Mouse (Mus musculus) induced T-regulatory cell, adult 2 months (primary cell): ENCODE results near the gene Kdelc2.

Source experiments
- DNase-seq: peaks from one replicate; pipeline ENCODE4 v3.0.0-alpha.2; 2012; ENCODE audit warnings: low read depth

The Kdelc2 gene

DNA sequence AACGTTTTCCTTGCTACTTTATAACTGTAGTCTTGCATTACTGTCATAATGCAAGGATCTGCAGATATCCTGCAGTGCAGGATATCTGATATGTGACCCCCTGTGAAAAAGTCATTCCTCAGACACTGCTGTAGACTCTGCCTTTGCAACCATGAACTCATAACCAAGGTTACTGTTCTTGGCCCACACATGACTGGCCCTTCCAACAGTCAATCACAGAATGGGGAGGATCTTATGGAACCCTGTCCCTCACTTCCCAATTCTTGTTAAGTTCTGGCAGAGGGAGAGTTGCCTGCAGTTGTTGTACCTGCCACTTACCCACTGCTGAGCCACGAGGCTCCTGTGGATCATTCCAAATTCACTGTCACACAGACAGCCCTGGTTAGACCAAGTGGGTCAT is 3.6 kb downstream of the Kdelc2 start:
- DNase-seq: no peak

DNA sequence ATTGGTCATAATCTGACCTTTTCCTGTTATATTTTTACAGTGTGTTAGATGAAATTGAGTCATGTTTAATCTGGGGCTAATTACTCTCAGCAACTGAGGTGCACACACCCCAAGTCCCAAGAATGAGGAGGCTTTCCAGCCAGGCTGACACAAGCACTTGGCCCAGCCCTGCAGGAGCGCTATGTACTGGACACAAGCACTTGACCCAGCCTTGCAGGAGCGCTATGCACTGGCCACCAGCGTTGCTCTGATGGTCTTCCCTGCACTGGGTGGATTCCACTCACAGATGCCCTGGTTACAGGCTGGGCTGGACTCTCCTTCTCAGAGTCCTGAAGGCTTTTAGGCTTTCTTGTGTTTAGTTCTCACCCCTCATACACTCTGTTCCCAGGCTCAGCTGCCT is 5.3 kb downstream of the Kdelc2 start:
- DNase-seq: no peak

DNA sequence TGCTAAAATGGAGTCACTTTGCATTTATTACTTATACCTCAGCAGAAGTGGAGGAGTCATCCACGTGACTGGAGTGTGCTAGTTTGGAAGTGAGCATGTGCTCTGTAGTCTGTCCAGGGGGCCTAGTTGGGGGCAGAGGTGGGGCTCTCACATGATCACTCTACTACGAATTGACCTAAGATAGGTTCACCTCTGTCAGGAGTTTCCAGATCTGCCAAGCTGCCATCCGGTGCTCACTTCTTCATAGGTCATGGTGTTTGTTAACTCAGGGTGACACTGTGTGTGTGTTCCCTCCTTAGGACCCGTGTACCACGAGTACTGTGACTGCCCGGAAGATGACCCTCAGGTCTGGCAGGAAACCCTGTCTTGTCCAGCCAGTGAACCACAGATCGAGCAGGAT is 6.3 kb downstream of the Kdelc2 start:
- no peak for DNase-seq

DNA sequence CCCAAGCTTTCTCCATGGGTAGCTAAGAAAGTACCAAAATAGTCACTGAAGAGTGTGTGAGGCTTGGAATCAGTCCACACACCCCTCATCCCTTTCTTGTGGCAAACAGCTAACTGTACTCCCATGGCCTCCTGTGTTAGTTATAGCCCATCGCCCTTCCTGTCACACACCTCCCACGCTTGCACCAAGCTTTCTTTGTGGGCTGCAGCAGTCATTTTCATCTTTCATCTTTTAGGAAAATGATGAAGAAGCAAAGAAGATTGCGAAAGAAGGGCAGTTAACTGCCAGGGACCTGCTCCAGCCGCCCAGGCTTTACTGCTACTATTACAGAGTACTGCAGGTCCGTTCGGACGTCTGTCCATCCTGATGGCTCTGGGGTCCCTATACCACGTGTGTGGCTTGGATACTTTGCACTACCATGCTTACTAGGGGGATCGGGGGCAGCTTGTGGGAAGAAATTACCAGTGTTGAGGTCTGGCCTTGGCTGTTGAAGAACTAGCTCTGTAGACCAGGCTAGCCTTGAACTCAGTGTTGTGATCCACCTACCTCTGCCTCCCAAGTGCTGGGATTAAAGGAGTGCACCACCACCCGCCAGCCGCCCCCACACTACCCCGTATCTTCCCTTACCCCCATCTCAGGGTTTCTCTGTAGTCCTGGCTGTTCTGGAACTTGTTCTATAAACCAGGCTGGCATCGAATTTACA is 14.0 kb downstream of the Kdelc2 start:
- DNase-seq: peak; percentile 22

DNA sequence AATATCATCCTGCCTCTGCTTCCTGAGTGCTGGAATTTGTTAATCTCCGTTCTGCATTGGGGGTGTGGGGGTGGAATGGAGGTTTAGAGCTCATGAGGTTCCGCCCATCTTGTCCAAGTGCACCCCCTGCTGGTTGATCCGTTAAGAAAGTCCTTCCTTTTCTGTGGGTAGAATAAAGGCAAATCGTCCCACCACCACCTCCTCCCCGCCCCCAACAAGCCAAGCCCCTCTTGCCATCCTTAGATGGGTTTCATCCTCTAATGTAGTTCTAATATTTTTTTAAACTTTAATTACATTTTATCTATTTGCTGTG is 14.5 kb downstream of the Kdelc2 start:
- DNase-seq: peak; percentile 92

DNA sequence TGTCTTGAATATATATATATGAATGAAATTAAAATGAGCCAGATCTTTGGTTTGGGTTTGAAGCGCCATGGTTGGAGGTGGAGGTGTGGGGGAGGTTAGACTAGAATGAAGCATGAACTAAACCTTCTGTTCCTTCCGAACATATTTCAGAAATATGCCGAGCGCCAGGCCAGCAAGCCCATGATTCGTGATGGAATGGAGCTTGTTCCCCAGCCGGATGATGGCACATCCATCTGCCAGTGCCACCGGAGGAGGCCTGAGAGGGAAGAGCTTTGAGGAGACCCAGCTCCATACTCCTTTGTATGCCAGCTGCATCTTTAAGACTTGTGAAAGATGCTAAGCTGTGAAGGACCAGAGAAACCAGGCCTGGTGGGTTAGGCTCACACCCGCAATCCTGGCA is 15.7 kb downstream of the Kdelc2 start:
- DNase-seq: no peak

DNA sequence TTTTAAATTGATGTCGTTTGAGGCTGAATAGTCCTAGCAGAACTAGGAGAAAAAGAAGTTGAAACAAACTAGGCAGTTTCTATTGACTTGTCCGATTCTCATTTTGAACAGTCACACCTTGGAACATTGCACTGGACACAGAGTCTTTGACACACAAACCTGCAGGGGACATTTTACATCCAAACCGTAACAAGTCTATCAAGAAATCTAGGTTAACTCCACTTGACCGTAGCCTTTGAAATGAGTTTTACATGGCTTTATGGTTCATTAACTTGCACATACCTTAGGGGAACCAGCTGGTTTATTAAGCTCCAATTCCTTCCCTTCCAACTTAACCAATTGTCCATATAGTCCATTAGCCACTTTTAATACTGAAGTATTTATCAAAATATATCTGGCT is 16.9 kb downstream of the Kdelc2 start:
- DNase-seq: no peak

DNA sequence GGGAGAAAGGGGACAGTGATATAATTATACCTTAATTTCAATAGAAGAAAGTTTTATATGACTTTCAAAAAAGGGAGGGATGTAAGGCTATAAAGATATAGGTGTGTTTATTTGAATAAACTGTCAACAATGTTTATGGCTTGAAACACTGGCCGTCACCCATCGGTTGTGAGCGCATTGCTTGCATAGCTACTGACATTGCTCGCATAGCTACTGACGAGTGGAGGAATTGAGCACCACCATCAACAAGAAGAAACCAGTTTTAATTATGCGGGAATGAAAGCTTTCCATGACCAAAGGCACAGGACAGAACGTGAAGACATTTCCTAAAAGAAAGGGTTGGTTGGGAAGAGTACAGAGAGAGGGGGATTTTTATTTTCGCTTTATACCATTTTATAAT is 17.3 kb downstream of the Kdelc2 start:
- no peak for DNase-seq

DNA sequence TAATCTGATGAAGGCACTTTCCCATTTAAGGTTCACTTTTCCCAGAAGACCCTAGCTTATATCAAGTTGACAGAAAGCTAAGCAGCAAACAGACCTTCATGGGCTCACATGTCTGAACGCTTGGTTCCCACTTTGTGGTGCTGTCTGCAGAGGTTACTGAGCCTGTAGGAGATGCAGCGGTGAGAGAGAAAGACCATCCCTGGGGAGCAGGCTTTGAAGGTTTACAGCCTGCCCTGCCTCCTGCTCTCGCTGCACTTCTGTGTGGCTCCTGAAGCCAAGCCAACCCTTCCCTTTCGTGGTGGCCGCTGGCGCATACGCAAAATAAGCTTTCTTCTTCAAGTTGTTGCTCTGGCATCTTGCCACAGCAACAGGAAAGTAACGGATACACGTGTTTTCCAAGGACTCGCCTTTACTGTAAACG is 18.5 kb downstream of the Kdelc2 start, which contains the start of gene 4930550C14Rik:
Gene 4930550C14Rik (plus strand): TSS at position 35 of the 421 bp plus-strand sequence.
- DNase-seq: no peak

DNA sequence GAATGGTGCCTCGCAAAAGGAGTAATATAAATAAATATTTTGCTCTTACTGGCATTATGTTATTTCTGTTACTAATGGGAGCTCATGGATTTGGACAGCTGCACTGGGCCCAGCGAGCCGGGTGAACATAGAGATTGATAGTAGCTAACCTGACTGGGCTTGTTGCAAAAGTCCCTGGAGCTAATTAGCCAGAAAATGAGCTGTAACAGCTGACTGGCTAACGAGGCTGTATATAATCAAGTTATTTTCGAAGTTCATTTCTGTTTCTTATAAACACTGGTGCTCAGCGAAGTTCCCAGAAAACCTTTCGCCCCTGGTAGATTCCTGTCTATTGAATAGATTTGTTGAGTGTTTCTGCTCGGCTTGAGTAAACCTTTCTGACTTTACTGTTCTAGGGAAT is 19.2 kb downstream of the Kdelc2 start:
- DNase-seq: no peak

DNA sequence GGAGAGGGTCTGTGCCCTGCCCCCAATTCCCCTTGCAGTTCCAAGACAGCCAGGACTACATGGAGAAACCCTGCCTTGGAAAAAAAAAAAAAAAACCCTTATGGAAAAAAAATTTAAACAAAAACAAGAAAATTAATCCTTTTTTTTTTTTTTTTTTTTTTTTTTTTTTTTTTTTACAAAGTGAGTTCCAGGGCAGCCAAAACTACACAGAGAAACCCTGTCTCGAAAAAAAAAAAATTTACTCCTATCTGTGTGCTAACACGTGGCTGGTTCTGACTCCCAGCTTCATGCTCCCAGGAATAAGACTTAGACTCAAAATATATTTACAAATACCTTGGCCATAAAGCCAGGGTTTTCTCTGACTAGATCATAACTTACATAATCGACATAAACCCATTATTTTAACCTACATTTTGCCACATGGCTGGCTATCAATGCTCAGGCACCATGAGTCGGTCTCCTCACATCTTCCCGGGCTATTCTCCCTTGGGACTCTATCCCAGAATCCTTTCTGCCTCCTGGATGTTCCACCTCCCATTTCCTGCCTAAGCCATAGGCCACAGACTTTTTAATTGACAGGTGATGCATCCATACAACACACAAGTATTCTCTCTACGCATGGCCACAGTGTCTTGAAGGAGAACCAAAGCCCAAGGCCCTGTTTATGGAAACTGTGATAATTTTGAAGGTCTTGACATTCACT is 20.4 kb downstream of the Kdelc2 start:
- DNase-seq: no peak

DNA sequence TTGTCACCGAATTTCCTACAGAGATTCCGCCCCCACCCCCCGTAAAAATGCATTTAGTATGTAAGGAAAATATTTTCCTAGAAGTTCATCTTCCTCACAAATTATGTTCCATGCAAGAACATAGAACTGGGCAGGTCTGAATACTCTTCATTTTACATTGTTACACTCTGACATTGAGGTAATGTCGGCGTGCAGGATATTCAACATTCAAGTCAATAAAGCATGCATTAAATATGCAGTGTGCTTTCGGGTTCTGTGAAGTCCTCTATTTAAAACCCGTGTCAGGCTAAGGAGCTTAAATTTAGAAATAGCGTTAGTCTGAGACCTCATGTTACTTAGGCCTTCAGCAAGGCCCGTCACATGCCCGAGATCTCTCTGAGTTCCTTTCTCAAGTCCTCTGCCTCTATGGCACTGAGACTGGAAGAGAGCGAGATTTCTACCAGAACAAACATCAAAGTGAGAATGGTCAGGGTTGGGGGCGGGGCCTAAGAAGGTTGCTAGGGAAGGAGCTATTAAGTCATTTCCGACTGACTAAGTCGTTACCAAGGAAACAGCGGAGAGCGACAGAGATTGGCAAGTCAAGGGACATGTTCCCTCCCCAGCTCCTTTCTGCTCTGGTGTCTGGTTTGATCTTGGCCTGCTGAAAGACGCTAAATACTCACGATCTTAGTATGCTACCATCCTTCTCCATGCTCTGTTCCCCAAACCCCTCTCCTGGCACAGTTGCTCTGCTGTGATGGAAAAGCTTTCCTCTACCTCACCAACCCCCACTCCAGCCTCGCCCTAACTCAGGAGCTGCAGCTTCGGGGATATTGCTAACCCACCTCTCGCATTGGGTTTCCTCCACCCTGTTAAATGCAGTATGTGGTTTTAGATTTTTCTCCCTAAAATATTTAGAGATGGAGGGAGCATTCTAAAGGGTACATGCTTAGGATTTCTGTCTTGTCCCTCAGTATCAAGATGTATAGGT is 21.2 kb downstream of the Kdelc2 start:
- DNase-seq: peak; percentile 96

DNA sequence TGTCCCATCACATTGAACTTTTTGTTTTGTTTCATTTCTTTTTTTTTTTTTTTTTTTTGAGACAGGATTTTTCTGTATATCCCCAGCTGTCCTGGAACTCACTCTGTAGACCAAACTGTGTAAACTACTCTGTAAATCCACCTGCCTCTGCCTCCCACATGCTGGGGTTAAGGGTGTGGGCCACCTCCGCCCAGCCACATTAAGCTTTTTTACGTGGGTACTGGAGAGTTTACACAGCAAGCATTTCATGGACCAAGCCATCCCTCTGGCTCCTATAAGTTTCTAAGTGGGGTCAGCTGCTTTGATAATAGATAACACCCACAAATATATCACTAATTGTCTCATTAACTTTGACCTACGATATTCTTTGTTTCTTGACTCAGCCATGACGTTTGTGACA is 24.7 kb downstream of the Kdelc2 start:
- DNase-seq: no peak

DNA sequence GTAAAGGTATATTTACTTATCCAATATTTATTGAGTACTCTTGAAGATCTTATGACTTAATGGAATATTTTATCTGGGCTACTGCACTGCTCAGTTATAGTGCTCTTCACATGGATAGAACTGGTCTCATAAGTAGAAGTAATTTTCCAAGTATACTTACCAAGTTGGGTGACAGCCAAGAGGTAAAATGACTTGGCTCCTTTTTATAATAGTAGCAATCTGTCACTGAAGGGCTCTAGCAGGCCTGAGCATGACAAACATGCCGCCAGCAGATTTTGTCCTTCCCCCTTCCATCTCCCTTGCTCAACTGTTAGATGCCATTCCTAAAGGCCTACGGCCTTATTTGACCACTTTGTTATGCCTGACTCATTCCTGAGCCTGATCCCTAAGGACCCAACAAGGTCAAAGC is 25.1 kb downstream of the Kdelc2 start:
- DNase-seq: no peak

DNA sequence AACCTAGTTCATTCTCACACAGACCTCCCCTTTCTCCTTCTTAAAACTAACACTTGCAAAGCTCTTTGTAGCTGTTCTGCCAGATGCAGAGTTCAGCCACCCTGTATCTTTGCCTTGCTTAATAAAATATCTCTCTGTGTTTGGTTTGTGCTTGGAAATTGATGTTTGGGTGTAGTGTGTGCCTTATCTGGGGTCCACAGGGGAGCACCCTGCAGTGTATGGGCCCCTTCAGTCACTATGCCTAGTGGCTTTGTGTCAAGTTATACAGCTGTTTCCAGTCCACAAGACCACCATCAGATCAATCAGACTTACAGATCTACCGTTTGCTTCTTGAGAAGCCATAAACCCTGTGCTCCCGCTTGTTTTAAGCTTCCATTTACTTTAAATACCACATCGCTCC is 25.6 kb downstream of the Kdelc2 start:
- no peak for DNase-seq

DNA sequence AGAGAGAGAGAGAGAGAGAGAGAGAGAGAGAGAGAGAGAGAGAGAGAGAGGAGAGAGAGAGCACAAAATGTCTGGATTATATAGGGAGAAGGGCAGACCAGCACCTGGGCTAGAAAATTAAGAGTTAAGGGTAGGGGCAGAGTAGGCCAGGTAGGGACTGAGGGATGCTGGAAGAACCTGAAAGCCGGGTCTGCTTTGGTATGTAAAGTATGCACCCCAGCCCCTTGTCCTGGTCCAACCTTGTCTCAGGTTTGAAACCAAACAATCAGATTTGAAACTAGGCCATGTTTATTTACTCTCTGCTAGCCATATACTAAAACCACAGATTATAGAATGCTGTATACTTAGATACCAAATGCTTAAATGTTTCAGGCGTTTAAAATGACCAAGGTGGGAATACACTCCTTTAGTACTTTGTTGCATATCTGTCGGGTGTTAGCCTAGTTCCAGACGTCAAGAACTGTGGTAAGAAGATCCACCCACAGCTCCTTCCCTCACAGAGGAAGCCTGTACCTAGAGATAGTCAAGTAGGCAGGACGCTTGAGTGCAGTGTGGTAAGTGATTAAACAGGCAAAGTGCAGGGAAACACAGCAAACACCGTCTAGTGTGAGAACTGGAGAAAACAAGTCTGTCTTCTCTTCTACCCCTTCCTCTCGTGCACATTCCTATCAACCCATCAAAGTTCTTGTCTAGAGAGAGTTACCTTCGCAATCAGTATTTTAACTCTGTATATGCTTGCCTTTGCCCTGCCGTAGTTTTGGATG is 38.5 kb downstream of the Kdelc2 start:
- DNase-seq: no peak

DNA sequence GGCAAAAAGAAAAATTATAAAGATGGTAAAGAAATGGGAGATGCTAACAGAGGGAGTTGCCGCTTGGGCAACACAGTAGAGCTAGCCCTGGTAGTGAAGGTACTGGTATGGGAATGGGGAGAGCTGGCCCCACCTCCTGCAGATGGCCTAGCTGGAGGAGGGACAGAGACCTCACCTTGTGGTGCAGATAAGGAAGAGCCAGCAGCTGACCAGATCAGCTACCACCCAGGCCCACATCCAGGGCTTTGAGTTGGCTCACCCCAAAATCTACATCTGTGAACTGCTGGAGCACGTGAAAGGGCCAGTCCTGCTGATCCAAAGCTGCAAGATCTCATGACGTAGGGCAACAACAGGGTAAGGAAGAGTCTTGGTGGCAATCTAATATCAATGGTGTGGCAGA is 42.9 kb downstream of the Kdelc2 start:
- no peak for DNase-seq

DNA sequence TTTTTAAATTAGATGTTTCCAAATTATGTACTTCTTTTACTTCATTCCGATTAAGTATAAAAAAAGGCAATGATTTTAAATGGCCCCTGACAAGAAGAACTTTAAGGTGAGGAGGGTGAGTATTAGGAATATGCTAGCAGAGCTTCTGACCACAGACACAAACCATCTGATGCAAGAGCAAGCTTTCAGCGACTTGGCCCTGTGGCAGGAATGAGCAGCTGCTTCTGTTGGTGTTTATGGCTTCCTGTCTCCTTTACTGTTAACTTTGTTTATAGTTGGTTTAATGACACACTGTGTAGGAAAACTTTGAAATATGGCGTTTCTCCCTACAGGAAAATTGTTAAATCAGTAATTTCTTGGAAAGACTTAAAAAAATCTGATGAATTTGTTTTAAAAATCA is 43.8 kb downstream of the Kdelc2 start:
- DNase-seq: no peak

DNA sequence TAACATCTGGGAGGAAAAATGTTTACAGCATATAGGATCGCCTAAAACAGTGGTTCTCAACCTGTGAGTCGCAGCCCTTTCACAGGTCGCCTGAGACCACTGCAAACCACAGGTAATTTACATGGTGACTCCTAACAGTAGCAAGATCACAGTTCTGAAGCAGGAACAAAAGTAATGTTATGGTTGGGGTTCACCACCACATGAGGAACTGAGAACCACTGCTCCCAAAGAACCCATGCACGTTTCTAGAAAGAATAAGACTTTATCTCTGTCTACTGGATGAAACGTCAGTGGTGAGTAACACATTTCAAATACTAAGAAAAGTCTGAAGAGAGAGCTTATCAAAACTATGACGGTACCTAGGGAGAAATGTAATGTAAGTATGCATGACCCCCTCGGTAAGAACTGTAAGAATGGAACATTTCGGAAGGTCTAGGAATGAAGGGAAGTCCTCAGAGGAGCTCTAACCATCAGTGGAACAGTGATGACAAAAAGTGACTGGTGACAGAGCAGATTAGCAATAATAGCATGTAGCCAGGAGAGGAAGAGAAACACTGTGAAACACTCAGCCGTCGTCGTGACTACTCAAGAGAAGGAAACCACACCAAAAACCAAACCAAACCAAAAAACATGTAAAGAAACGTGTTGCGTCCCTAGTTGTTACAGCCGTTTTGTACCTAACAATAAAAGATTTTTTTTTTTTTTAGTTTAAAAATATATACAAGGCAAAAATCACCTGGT is 52.2 kb downstream of the Kdelc2 start:
- no peak for DNase-seq

DNA sequence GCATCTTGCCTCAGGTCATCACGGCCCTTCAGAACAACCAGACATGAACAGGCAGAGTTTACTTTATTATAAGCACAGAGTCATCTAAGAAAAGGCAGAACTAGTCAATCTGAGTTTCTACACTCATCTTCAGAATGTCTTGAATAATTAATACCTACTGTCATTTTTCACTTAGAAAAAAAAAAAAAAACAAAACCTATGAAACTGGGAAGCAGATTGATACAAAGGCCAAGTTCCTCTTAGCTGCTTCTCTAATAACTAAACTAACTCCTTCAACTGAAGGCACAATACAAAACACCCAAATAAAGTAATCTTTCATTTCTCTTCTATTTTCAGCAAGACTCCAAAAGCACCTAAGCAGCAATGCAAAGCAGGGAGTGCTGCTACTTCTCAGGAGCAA is 66.8 kb downstream of the Kdelc2 start:
- DNase-seq: no peak
